Mouse (Mus musculus) testis, adult 2 months (tissue): ENCODE data around the gene Gm10803. TPM values are rescaled to one million over a fixed set of nuclear protein-coding genes. Genes with fewer than 3 reads are reported as not detected.

Experiments used
- H3K27ac ChIP-seq: fragments of 200-500 bp; 2 replicates; pipeline ENCODE4 v1.5.1; 2012; ENCODE audit warnings: low read depth, low read length; ENCODE audit not compliant: control insufficient read depth, insufficient read depth
- H3K27me3 ChIP-seq: fragments of 200-500 bp; 2 replicates; pipeline ENCODE4 v1.6.1; 2012; ENCODE audit warnings: mild to moderate bottlenecking, low read length, moderate library complexity; ENCODE audit not compliant: control insufficient read depth, insufficient read depth
- H3K36me3 ChIP-seq: fragments of 200-500 bp; 2 replicates; pipeline ENCODE4 v1.6.1; 2012; ENCODE audit warnings: mild to moderate bottlenecking, low read length; ENCODE audit not compliant: control insufficient read depth, insufficient read depth
- H3K4me1 ChIP-seq: fragments of 200-500 bp; 2 replicates; pipeline ENCODE4 v1.6.1; 2012; ENCODE audit warnings: low read length; ENCODE audit not compliant: control insufficient read depth, insufficient read depth
- H3K4me3 ChIP-seq: fragments of 200-500 bp; 2 replicates; pipeline ENCODE4 v1.5.1; 2012; ENCODE audit warnings: low read depth, mild to moderate bottlenecking, low read length, moderate library complexity, mixed read lengths; ENCODE audit not compliant: control insufficient read depth
- CTCF ChIP-seq: fragments of 200-500 bp; IDR thresholded peaks from 2 replicates; pipeline ENCODE4 v1.5.1; 2012; ENCODE audit warnings: low read depth, mild to moderate bottlenecking, inconsistent platforms, low read length, moderate library complexity; ENCODE audit not compliant: control insufficient read depth, insufficient read depth, insufficient replicate concordance
- POLR2A ChIP-seq: fragments of 200-500 bp; IDR thresholded peaks from 2 replicates; pipeline ENCODE4 v1.6.1; 2012; ENCODE audit warnings: low read depth, mild to moderate bottlenecking, inconsistent platforms, low read length, moderate library complexity; ENCODE audit not compliant: control insufficient read depth
- polyA plus RNA-seq: library from polyadenylated mRNA; depleted of rRNA; stranded (reverse); fragments of >200 nt; gene quantifications from 2 replicates; pipeline ENCODE4 v1.2.3, GENCODE M21; 2012

Gene Gm10803
- polyA plus RNA-seq, 1 experiment, result not detected

DNA sequence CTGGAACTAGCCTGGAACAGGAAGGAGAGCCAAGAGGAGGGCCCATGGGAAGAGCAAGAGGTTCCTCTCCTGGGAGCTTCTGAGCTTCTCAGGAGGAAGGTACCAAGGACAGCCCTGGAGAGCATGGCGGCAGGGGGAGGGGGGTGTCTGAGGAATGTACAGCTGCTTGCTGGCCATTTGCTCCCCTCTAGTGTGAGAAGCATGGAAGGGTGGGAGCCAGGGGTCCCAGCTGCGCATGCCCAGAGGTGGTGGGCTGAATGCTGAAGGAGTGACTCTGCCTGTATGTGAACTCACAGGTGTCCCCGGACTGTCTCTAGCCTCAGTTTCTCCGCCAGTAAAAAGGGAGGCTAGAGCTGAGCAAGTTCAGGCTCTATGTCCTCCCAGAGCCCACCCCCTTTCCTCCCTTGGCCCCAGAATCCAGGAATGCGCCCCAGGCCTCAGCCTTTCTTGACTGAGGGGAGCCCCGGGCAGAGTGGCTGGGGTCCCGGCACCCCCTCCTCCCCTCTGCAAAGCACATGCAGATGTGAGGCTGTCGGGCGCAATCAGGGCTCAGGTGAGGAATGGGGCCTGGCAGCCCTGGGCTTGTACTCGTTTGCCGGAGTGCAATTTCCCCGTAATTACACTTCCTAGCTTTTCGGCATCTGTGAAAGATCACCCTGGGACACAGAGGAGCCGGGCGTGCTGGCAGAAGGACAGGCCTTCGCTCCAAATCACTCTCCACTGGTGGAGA is 35.2 kb upstream of the Gm10803 start:
- Histone ChIP-seq H3K4me3 (no peak overlapping the region), H3K4me1 (no peaks in the 10 kb centered on the region), H3K27ac (no peak overlapping the region), H3K27me3 (no peaks in the 10 kb centered on the region), H3K36me3 (no peaks in the 10 kb centered on the region)
- TF ChIP-seq POLR2A (no peak), CTCF (no peak)

DNA sequence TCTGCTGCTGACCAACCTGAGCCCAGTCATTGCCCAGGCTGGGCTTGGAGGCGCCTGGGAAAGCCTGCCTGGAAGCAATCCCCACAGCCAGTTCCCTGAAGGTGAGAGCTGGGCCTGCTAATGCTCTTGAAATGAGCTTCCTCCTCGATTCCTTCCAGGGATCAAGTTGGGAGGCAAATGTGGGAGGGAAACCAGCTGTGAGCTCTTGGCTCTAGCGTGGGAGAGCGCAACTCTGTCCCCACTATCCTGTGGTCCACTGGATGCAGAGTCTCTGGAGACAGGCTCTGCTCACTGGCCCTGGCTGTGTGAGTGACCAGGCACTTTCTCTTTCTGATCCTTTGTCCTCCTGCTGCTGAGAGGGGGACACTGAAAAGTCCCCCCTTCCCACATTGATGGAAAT is 30.8 kb upstream of the Gm10803 start:
- no peaks in the 10 kb centered on the region for H3K4me1 ChIP-seq
- no peak overlapping the region for H3K4me3 ChIP-seq
- no peaks in the 10 kb centered on the region for H3K36me3 ChIP-seq
- H3K27ac ChIP-seq, result no peak overlapping the region
- H3K27me3 ChIP-seq, result no peaks in the 10 kb centered on the region
- no peak for TF ChIP-seq POLR2A
- TF ChIP-seq CTCF, result no peak

DNA sequence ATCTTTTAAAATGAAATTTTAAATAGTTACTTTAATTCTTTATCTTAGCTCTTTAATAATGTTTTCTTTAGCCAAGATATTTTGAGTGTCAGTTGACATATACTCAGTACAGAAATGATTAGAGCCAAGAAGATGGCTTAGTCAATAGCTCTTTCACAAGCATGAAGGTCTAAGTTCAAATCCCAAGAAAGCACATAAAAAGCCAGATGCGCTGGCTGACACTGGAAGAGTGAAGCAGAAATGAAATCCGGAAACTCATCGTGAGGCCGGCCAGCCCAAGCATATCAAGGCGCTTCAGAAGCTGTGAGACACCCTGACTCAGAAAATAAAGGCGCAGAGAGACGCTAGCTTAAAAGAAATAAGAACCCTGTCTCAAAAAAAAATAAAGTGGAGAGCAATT is 26.5 kb upstream of the Gm10803 start:
- TF ChIP-seq POLR2A, result no peak
- TF ChIP-seq CTCF, result no peak
- no peaks in the 10 kb centered on the region for H3K36me3 ChIP-seq
- H3K27me3 ChIP-seq, result no peaks in the 10 kb centered on the region
- no peaks in the 10 kb centered on the region for H3K4me1 ChIP-seq
- no peak overlapping the region for H3K27ac ChIP-seq
- H3K4me3 ChIP-seq, result no peak overlapping the region

DNA sequence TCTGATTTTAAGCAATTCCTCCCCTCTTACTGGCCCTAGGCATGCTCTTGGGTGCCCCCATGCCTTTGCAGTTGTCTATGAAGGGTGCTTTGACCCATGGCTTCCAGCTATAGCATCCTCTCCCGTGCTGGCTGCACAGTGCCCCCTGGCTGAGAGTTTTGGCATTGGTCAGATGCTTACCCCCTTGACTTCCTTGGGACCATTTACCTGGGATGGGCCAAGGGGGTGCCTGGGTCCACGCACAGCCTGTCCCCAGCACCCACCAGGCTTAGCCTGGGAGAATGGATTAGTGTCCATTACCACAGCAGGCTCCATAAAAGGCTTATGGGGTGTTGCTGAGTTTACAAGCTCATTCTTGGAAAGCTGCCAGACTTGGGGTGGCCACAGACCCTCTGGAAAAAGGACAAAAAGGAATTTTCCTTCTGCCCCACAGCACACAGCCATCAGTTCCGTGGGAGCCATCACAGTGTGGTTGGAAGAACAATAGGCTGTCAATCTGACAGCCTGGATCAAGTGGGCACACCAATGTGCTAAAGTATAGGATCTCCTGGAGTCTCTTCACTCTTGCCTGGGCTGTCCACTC is 22.9 kb upstream of the Gm10803 start:
- Histone ChIP-seq H3K4me1 (no peaks in the 10 kb centered on the region), H3K36me3 (no peaks in the 10 kb centered on the region), H3K4me3 (no peak overlapping the region), H3K27me3 (no peaks in the 10 kb centered on the region), H3K27ac (no peak overlapping the region)
- TF ChIP-seq POLR2A, result no peak
- peak; percentile 46; the same call in 1 of the 2 replicates for TF ChIP-seq CTCF

DNA sequence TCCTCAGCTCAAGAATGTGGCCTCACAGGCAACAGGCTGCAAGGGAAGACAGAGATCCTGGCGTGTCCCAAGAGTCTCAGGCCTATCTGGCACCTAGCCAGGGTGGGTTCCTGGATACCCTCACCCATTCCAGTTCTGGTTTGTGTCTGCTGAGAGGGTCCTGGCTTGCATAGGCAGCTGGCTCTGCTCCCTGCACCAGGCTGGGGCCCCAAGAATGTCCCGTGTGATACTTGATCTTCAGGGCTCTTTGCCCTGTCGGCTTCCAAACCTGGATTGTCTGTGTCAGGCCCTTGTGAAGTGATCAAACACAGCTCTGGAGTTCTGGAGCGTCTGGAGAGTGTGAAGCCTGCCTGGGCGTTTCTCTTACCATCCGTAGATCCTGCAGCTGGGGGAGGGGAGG is 22.2 kb upstream of the Gm10803 start:
- no peaks in the 10 kb centered on the region for H3K27me3 ChIP-seq
- H3K4me3 ChIP-seq, result no peak overlapping the region
- TF ChIP-seq POLR2A (no peak), CTCF (no peak)
- no peak overlapping the region for H3K27ac ChIP-seq
- no peaks in the 10 kb centered on the region for H3K36me3 ChIP-seq
- H3K4me1 ChIP-seq, result no peaks in the 10 kb centered on the region

DNA sequence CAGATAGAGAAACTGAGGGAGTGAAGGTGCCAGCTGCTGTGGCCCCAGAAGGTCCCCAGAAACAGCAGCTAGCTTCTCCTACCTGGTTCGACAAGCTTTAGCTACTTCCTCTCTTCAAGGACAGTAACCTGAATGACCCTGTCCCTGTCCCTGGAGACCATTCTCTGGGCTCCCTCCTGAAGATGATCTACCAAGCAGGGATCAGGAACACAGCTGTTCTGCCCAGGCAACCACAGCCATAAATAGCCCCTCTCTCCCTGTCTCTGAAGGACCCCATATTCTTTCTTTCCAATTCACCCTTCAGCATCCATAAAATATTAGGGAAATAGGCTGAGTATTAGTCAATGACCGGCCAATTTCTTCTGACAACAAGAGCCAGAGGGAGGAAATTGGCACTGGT is 18.6 kb upstream of the Gm10803 start:
- H3K4me3 ChIP-seq, result no peak overlapping the region
- TF ChIP-seq CTCF (no peak), POLR2A (no peak)
- no peaks in the 10 kb centered on the region for H3K4me1 ChIP-seq
- H3K27ac ChIP-seq, result no peak overlapping the region
- no peaks in the 10 kb centered on the region for H3K27me3 ChIP-seq
- no peaks in the 10 kb centered on the region for H3K36me3 ChIP-seq

DNA sequence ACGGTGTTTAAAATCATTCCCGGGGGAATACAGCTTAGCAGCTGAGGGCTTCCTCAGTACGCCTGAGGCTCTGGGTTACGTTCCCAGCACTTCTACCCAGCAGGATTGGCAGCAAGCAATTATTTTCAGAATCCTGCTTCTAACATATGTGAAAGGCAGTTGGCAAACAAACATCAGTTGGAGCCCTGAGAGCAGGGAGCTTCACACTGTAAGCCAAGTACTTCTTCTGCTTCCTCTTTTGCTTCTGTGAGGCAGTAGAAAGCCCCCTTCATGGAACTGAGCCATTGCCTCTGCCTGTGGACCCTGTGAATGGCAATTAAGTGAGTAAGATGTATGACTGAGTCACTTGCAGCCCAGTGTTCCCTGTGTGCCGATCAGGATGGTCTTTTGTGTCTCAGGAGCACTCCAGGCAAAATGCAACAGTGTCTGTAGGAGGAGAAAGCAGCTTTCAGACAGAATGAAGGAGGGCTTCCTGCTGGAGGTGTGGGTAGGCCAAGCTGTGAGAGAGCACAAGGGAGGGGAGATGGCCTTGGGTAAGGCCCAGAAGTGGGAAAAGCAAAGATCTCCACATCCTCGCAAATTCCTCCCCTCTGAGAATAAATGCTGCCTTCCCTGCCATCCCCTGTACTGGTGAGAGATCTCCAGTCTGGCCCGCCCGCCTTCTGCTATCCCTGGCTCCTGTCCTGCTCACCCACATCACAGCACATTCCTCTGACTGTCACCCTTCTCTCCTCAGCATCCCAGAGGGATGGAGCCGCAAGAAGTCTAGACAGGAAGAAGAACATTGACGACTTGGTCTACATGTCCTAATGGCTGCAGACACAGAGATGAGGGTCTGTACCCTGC is 7.5 kb upstream of the Gm10803 start:
- Histone ChIP-seq H3K4me1 (no peaks in the 10 kb centered on the region), H3K4me3 (no peak overlapping the region), H3K27ac (no peak overlapping the region), H3K36me3 (no peaks in the 10 kb centered on the region), H3K27me3 (no peaks in the 10 kb centered on the region)
- no peak for TF ChIP-seq POLR2A
- TF ChIP-seq CTCF, result no peak
